3 mouse cellular contexts compared by ENCODE assay signal in genomic region chr16:14930711-14931110, GRCm38 (mm10). TPM values are rescaled to one million over a fixed set of nuclear protein-coding genes. Genes with fewer than 3 reads are reported as not detected.
"Had no signal": no experiment of that assay in that cellular context is flagged by ENCODE, and none has a peak within 500 bp of the region (broad histone marks: within the 10 kb centered on the region; RNA-seq: fewer than 3 reads in every experiment).

No protein-coding gene starts in this region.

RNA-seq across cellular contexts. Expression of gene Efcab1, which starts 24.3 kb away (rescaled TPM):
- polyA plus RNA-seq: liver, adult 2 months; macrophage; myocyte had no signal
